Mouse (Mus musculus): Measurements from ENCODE around the gene Card19. TPM values are rescaled to one million over a fixed set of nuclear protein-coding genes. Genes with fewer than 3 reads are reported as not detected.
A peak's percentile ranks its signal among the peaks of the same experiment; 100 is the strongest.

Card19 gene
- total and polyA plus RNA-seq, 3 experiments, result 138 to 234 (median 184) TPM

GRCm38 (mm10) chr13:49161236-49161635 lies 54.6 kb downstream of the Card19 start:
- intact Hi-C loops (cut with DNase I), result no loop called here
- no peak for TF ChIP-seq POLR2A (IDR thresholded peaks at IDR 0.05; ENCODE audit: insufficient read depth, low read depth, low read length)
- TF ChIP-seq CTCF (IDR thresholded peaks at IDR 0.05), result 0 out of 2 replicates have a peak, but pooled peaks have one; percentile 9
- Histone ChIP-seq H3K4me3 (no peak overlapping the region), H3K27me3 (ENCODE audit: control insufficient read depth, insufficient read depth, low read length) (no peaks in the 10 kb centered on the region), H3K4me1 (ENCODE audit: control insufficient read depth, insufficient read depth, low read length) (no peaks in the 10 kb centered on the region), H3K79me2 (replicated peaks; ENCODE audit: control insufficient read depth, insufficient read depth, low read length) (no peaks in the 10 kb centered on the region), H3K36me3 (ENCODE audit: control insufficient read depth, insufficient read depth, low read length) (no peaks in the 10 kb centered on the region), H3K9ac (ENCODE audit: low read depth, low read length) (no peak overlapping the region), H3K27ac (no peak overlapping the region)
- no peak for DNase-seq
- WGBS, result 52% methylated on average over 2 of the region's 2 CpGs

- no peak for DNase-seq
- no peak overlapping the region for H3K4me3 ChIP-seq
- no peaks in the 10 kb centered on the region for H3K36me3 ChIP-seq (ENCODE audit: control insufficient read depth, insufficient read depth, low read length)
- no peak overlapping the region for H3K9ac ChIP-seq (ENCODE audit: low read depth, low read length)
- no peaks in the 10 kb centered on the region for H3K27me3 ChIP-seq (ENCODE audit: control insufficient read depth, insufficient read depth, low read length)
- TF ChIP-seq CTCF (IDR thresholded peaks at IDR 0.05) (no peak), POLR2A (IDR thresholded peaks at IDR 0.05; ENCODE audit: insufficient read depth, low read depth, low read length) (no peak), EP300 (IDR thresholded peaks at IDR 0.05; ENCODE audit: insufficient read depth, low read depth, low read length) (no peak)
- 75% methylated on average over 10 of the region's 10 CpGs for WGBS
- no peak overlapping the region for H3K27ac ChIP-seq
- no peaks in the 10 kb centered on the region for H3K79me2 ChIP-seq (replicated peaks; ENCODE audit: control insufficient read depth, insufficient read depth, low read length)
- H3K4me1 ChIP-seq (ENCODE audit: control insufficient read depth, insufficient read depth, low read length), result no peaks in the 10 kb centered on the region
- intact Hi-C loops (cut with DNase I), result no loop called here
Observed at GRCm38 (mm10) chr13:49158040-49158713, 57.7 kb downstream of the Card19 start.

- no peaks in the 10 kb centered on the region for H3K79me2 ChIP-seq (replicated peaks; ENCODE audit: control insufficient read depth, insufficient read depth, low read length)
- no peak overlapping the region for H3K9ac ChIP-seq (ENCODE audit: low read depth, low read length)
- no peaks in the 10 kb centered on the region for H3K27me3 ChIP-seq (ENCODE audit: control insufficient read depth, insufficient read depth, low read length)
- intact Hi-C loops (cut with DNase I), result no loop called here
- WGBS, result 70% methylated on average over 4 of the region's 4 CpGs
- no peak for DNase-seq
- no peak overlapping the region for H3K27ac ChIP-seq
- H3K36me3 ChIP-seq (ENCODE audit: control insufficient read depth, insufficient read depth, low read length), result no peaks in the 10 kb centered on the region
- TF ChIP-seq CTCF (IDR thresholded peaks at IDR 0.05) (peak; percentile 53), POLR2A (IDR thresholded peaks at IDR 0.05; ENCODE audit: insufficient read depth, low read depth, low read length) (no peak), EP300 (IDR thresholded peaks at IDR 0.05; ENCODE audit: insufficient read depth, low read depth, low read length) (no peak)
- no peak overlapping the region for H3K4me3 ChIP-seq
- no peaks in the 10 kb centered on the region for H3K4me1 ChIP-seq (ENCODE audit: control insufficient read depth, insufficient read depth, low read length)
Observed at GRCm38 (mm10) chr13:49156645-49157044, 59.2 kb downstream of the Card19 start.

GRCm38 (mm10) chr13:49154621-49155020 lies 61.2 kb downstream of the Card19 start:
- H3K79me2 ChIP-seq (replicated peaks; ENCODE audit: control insufficient read depth, insufficient read depth, low read length), result no peaks in the 10 kb centered on the region
- no peaks in the 10 kb centered on the region for H3K36me3 ChIP-seq (ENCODE audit: control insufficient read depth, insufficient read depth, low read length)
- intact Hi-C loops (cut with DNase I), result loop anchor here (5.0 kb wide), 1 partner anchor 97 kb away; no protein-coding TSS in a partner anchor
- H3K4me3 ChIP-seq, result no peak overlapping the region
- no peak overlapping the region for H3K9ac ChIP-seq (ENCODE audit: low read depth, low read length)
- no peaks in the 10 kb centered on the region for H3K4me1 ChIP-seq (ENCODE audit: control insufficient read depth, insufficient read depth, low read length)
- H3K27me3 ChIP-seq (ENCODE audit: control insufficient read depth, insufficient read depth, low read length), result no peaks in the 10 kb centered on the region; the same call in 1 of the 2 replicates
- no peak for TF ChIP-seq CTCF (IDR thresholded peaks at IDR 0.05)
- no peak for TF ChIP-seq EP300 (IDR thresholded peaks at IDR 0.05; ENCODE audit: insufficient read depth, low read depth, low read length)
- TF ChIP-seq POLR2A (IDR thresholded peaks at IDR 0.05; ENCODE audit: insufficient read depth, low read depth, low read length), result no peak
- H3K27ac ChIP-seq, result no peak overlapping the region
- no peak for DNase-seq
- 50% methylated on average over 7 of the region's 7 CpGs for WGBS

GRCm38 (mm10) chr13:49154028-49154427 lies 61.8 kb downstream of the Card19 start:
- no peaks in the 10 kb centered on the region for H3K4me1 ChIP-seq (ENCODE audit: control insufficient read depth, insufficient read depth, low read length)
- no peak overlapping the region for H3K9ac ChIP-seq (ENCODE audit: low read depth, low read length)
- DNase-seq, result no peak
- H3K27me3 ChIP-seq (ENCODE audit: control insufficient read depth, insufficient read depth, low read length), result no peaks in the 10 kb centered on the region; the same call in 1 of the 2 replicates
- no peaks in the 10 kb centered on the region for H3K36me3 ChIP-seq (ENCODE audit: control insufficient read depth, insufficient read depth, low read length)
- H3K79me2 ChIP-seq (replicated peaks; ENCODE audit: control insufficient read depth, insufficient read depth, low read length), result no peaks in the 10 kb centered on the region
- intact Hi-C loops (cut with DNase I), result loop anchor here (5.0 kb wide), 1 partner anchor 97 kb away; no protein-coding TSS in a partner anchor
- no peak for TF ChIP-seq EP300 (IDR thresholded peaks at IDR 0.05; ENCODE audit: insufficient read depth, low read depth, low read length)
- TF ChIP-seq POLR2A (IDR thresholded peaks at IDR 0.05; ENCODE audit: insufficient read depth, low read depth, low read length), result no peak
- no peak for TF ChIP-seq CTCF (IDR thresholded peaks at IDR 0.05)
- no peak overlapping the region for H3K4me3 ChIP-seq
- 71% methylated on average over 10 of the region's 10 CpGs for WGBS
- no peak overlapping the region; the same call in 1 of the 2 replicates for H3K27ac ChIP-seq

Other genes with a start within 250 kb of the Card19 start
- 100 to 1,000 TPM; 102 to 106 TPM for gene Fam120a, start 248.0 kb downstream of the Card19 start, total RNA-seq (2021)
- gene Fam120a, start 248.0 kb downstream of the Card19 start, polyA plus RNA-seq (2012; rRNA removed), result 47.5 and 72.2 TPM in 2 replicates
- gene Wnk2, start 68.0 kb downstream of the Card19 start, total RNA-seq (2021), result 10 to 100 TPM; 66.7 to 79.4 TPM
- gene Wnk2, start 68.0 kb downstream of the Card19 start, polyA plus RNA-seq (2012; rRNA removed), result 28.7 and 30.9 TPM in 2 replicates
- 100 to 1,000 TPM; 108 to 152 TPM for gene Ninj1, start 28.6 kb downstream of the Card19 start, total RNA-seq (2021)
- gene Ninj1, start 28.6 kb downstream of the Card19 start, polyA plus RNA-seq (2012; rRNA removed), result 157 and 220 TPM in 2 replicates
- gene Susd3, start 32.7 kb upstream of the Card19 start, total RNA-seq (2021), result under 1 TPM; 0.32 to 0.63 TPM
- 1.1 and 1.4 TPM in 2 replicates for gene Susd3, start 32.7 kb upstream of the Card19 start, polyA plus RNA-seq (2012; rRNA removed)
- 1 to 10 TPM in 1 of 2 experiments, under 1 TPM in 1; 0.96 to 1.0 TPM for gene Fgd3, start 104.3 kb upstream of the Card19 start, total RNA-seq (2021)
- 0.96 and 0.97 TPM in 2 replicates for gene Fgd3, start 104.3 kb upstream of the Card19 start, polyA plus RNA-seq (2012; rRNA removed)
- gene Bicd2, start 125.5 kb upstream of the Card19 start, total RNA-seq (2021), result 10 to 100 TPM; 72.4 to 77.6 TPM
- 44.5 and 64.2 TPM in 2 replicates for gene Bicd2, start 125.5 kb upstream of the Card19 start, polyA plus RNA-seq (2012; rRNA removed)
- gene Ippk, start 205.2 kb upstream of the Card19 start, total RNA-seq (2021), result 1 to 10 TPM; 6.7 to 7.3 TPM
- 4.3 and 6.9 TPM in 2 replicates for gene Ippk, start 205.2 kb upstream of the Card19 start, polyA plus RNA-seq (2012; rRNA removed)

All from heart, adult 2 months (tissue).